Mouse (Mus musculus): ENCODE measurements around the gene Diras2.

The Diras2 gene

DNA sequence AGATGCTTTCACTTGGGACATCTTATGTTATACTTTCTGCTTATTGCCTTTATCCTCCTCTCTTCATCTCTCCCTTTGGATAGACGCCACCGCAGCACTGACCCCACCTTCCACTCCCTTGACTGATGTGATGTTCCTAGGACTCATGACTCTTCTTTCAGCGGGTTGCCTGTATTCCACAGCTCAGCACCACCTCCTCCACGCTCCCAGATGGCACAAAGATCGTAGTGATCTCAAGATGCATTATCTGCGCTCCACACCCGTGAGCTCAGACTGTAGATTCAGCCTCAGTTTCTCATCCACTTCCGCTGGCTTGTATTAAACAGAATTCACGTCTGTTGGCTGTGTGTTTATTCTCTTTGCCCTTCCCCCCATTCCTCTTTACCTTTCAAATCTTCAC is 23.6 kb upstream of the Diras2 start:
- CTCF ChIA-PET, result no interaction called here

- CTCF ChIA-PET, result interaction anchor here (0.7 kb wide), 1 partner anchor 15 kb away, joined by 4 read pairs; no protein-coding TSS in a partner anchor
These were observed 21.9 kb upstream of the Diras2 start for GRCm38 (mm10) chr13:52552822-52553477.

GRCm38 (mm10) chr13:52551275-52551674 is 20.2 kb upstream of the Diras2 start:
- CTCF ChIA-PET, result interaction anchor here (0.8 to 2.2 kb wide), 4 partner anchors 9 to 63 kb away, joined by 3 to 6 read pairs (median 4); no protein-coding TSS in a partner anchor

- CTCF ChIA-PET, result interaction anchor here (0.6 to 2.2 kb wide), 7 partner anchors 9 to 98 kb away, joined by 3 to 11 read pairs (median 6); no protein-coding TSS in a partner anchor
These were observed 19.7 kb upstream of the Diras2 start for GRCm38 (mm10) chr13:52550690-52551193.

DNA sequence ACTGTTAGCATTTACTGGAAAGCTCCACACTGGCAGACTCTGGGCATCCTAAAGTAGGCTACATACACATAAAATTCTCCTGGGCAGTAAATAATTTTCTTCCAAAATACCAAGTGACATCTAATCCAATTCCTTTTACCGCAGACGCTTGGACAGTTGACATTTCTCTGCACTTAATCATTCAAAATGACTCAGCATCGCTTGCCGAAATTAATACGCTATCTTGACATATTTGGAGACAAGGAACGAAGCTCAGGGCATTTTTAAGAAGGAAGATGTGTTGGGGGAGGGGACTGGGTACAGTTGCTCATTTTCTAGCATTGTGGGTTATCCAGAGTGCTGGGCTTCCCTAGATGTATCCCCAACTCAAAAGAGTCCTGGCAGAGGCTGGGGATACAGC is 15.2 kb upstream of the Diras2 start:
- CTCF ChIA-PET, result interaction anchor here (0.6 kb wide), 1 partner anchor 884 kb away, joined by 5 read pairs; no protein-coding TSS in a partner anchor

GRCm38 (mm10) chr13:52542636-52543035 is 11.6 kb upstream of the Diras2 start:
- CTCF ChIA-PET, result interaction anchor here (1.2 kb wide), 1 partner anchor 64 kb away, joined by 4 read pairs; no protein-coding TSS in a partner anchor

- CTCF ChIA-PET, result interaction anchor here (0.6 to 1.2 kb wide), 4 partner anchors 9 to 290 kb away, joined by 3 to 7 read pairs (median 4); no protein-coding TSS in a partner anchor
These were observed 11.0 kb upstream of the Diras2 start for GRCm38 (mm10) chr13:52542036-52542526.

DNA sequence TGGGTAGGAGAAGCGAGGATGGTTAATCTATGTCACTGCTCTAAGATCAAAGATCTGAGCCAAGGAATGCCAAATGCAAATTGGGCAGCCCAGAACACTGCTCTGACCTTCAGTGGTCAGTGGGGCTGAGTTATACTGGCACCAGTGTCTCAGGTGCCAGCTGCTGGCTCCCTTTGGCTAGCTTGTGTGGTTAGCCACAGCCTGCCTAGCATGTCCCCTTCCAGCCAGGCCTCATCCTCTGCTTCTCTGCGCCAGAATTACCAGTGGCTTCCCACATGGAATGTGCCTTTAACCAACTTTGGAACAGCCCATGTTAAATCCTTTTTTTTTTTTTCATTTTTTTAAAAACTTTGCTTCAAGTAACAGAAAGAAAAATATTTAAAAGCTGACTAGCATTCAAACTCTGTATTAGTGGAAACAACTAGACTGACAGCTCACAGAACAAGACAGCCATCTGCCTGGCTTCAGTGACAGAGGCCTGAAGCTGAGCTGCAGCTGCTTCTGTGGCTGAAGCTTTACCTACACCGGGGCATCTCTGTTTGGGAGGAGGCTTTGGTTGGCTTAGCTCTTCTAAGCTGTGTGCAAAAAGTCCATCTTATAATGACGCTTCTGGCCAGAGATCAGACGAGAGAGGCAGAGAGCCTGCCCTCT is 10.4 kb upstream of the Diras2 start:
- CTCF ChIA-PET, result interaction anchor here (0.6 to 1.2 kb wide), 4 partner anchors 9 to 290 kb away, joined by 3 to 7 read pairs (median 4); no protein-coding TSS in a partner anchor

GRCm38 (mm10) chr13:52539461-52539860 is 8.4 kb upstream of the Diras2 start:
- CTCF ChIA-PET, result interaction anchor here (0.9 to 1.2 kb wide), 3 partner anchors 69 to 699 kb away, joined by 3 read pairs; no protein-coding TSS in a partner anchor

DNA sequence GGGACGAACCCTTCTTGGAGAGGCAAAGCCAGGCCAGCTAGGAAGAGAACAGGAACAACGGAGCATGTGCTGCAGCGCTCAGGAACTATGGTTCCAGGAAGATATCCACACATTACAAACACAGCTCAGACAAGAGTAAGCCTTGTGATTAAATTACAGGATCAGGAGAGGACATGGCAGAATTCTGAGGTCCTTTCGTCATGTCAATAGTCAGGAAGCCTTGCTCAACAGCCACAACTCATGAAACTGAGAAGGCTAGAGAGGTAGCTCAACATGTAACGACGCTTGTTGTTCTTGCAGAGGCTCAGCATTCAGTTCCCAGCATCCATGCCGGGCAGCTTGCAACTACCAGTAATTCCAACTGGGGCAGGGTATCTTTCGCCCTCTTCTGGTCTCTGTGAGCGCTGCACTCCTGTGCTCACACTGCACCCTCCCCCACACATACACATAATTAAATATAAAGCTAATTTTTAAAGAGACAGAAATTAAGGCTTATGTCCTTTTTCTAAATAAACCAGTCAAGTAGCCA is 7.6 kb upstream of the Diras2 start:
- CTCF ChIA-PET, result interaction anchor here (0.6 to 1.3 kb wide), 8 partner anchors 9 to 921 kb away, joined by 3 to 13 read pairs (median 3); no protein-coding TSS in a partner anchor

GRCm38 (mm10) chr13:52537754-52538587 is 6.9 kb upstream of the Diras2 start:
- CTCF ChIA-PET, result interaction anchor here (0.6 to 1.3 kb wide), 7 partner anchors 13 to 698 kb away, joined by 3 to 6 read pairs (median 3); no protein-coding TSS in a partner anchor

- CTCF ChIA-PET, result no interaction called here
These were observed 4.5 kb upstream of the Diras2 start for GRCm38 (mm10) chr13:52535542-52535941.

- CTCF ChIA-PET, result interaction anchor here (0.7 kb wide), 1 partner anchor 298 kb away, joined by 4 read pairs; no protein-coding TSS in a partner anchor
These were observed 2.6 kb upstream of the Diras2 start for GRCm38 (mm10) chr13:52533644-52534043.

- CTCF ChIA-PET, result interaction anchor here (1.4 kb wide), 1 partner anchor 254 kb away, joined by 3 read pairs; no protein-coding TSS in a partner anchor
These were observed 802 bp downstream of the Diras2 start for GRCm38 (mm10) chr13:52530008-52530945.

GRCm38 (mm10) chr13:52529188-52529972 is 1.7 kb downstream of the Diras2 start:
- CTCF ChIA-PET, result interaction anchor here (1.4 kb wide), 1 partner anchor 253 kb away, joined by 3 read pairs; no protein-coding TSS in a partner anchor

GRCm38 (mm10) chr13:52528786-52529185 is 2.3 kb downstream of the Diras2 start:
- CTCF ChIA-PET, result no interaction called here

- CTCF ChIA-PET, result interaction anchor here (0.6 kb wide), 2 partner anchors 32 to 60 kb away, joined by 3 to 17 read pairs; no protein-coding TSS in a partner anchor
These were observed 2.8 kb downstream of the Diras2 start for GRCm38 (mm10) chr13:52528281-52528680.

DNA sequence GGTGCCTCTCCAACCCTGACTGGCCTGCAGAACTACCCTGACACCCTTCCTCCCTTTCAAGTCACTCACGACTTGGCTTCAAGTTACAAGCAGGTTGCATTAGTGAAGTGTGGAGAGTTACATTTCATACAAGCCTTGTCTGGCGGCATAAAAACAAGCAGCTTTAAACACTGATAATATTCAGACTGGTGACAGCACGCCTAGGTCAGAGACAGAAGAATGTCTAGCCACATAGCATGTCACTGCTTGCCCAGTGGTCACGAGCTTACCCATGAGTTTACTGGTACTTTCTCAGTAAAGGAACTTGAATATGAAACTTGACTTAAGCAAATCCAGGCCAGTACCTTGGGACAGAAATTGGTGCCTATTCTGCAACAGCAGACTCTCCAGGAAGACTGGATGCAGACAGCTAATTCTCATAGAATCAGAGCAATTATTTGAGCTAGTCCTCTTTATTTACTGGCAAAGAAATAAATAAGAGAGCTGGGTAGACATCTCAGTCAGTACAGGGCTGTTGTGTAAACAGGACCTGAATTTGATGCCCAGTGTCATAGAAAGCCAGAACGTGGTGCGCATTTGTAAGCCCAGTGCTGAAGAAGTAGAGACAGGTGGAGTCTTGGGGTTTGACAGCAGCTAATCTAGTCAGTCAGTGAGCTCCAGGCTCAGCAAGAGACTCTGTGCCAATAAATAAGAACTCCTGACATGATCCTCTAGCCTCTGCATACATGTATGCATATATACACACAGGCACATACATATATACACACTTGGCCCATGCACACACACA is 4.6 kb downstream of the Diras2 start:
- CTCF ChIA-PET, result interaction anchor here (0.5 kb wide), 1 partner anchor 253 kb away, joined by 5 read pairs; no protein-coding TSS in a partner anchor
